Mouse (Mus musculus) forebrain, postnatal 0 days (tissue): Measurements from ENCODE around the gene Cdc42se1. TPM values are rescaled to one million over a fixed set of nuclear protein-coding genes. Genes with fewer than 3 reads are reported as not detected.

ENCODE experiments used
- ATAC-seq: fragments of 200-750 bp; cut with Nextera tagmentation; 2 replicates; pipeline ENCODE4 v1.8.0; 2017; ENCODE audit warnings: mild to moderate bottlenecking, moderate library complexity
- DNase-seq: peaks from one replicate; pipeline ENCODE4 v3.0.0-alpha.2; 2015
- H3K27ac ChIP-seq: fragments of 300-500 bp; sonication (generic); 2 replicates; pipeline ENCODE4 v1.5.1; 2014; ENCODE audit warnings: low read depth, mild to moderate bottlenecking, antibody characterized with exemption, low read length, moderate library complexity, mixed read lengths
- H3K27me3 ChIP-seq: fragments of 300-500 bp; sonication (generic); 2 replicates; pipeline ENCODE4 v1.6.1; 2014; ENCODE audit warnings: mild to moderate bottlenecking, low read length, mixed read lengths; ENCODE audit not compliant: insufficient read depth
- H3K36me3 ChIP-seq: fragments of 300-500 bp; sonication (generic); 2 replicates; pipeline ENCODE4 v1.6.1; 2014; ENCODE audit warnings: mild to moderate bottlenecking, moderate library complexity; ENCODE audit not compliant: insufficient read depth
- H3K4me1 ChIP-seq: fragments of 300-500 bp; sonication (generic); 2 replicates; pipeline ENCODE4 v1.6.1; 2014; ENCODE audit warnings: antibody characterized with exemption; ENCODE audit not compliant: insufficient read depth
- H3K4me2 ChIP-seq: fragments of 300-500 bp; sonication (generic); 2 replicates; pipeline ENCODE4 v1.6.1; 2014; ENCODE audit warnings: low read depth, mild to moderate bottlenecking, moderate library complexity
- H3K4me3 ChIP-seq: fragments of 300-500 bp; sonication (generic); 2 replicates; pipeline ENCODE4 v1.5.1; 2014; ENCODE audit warnings: low read depth, low read length, mixed read lengths
- H3K9ac ChIP-seq: fragments of 300-500 bp; sonication (generic); 2 replicates; pipeline ENCODE4 v1.6.1; 2014; ENCODE audit warnings: mild to moderate bottlenecking
- H3K9me3 ChIP-seq: fragments of 300-500 bp; sonication (generic); 2 replicates; pipeline ENCODE4 v1.6.1; 2016; ENCODE audit warnings: low read length
- CTCF ChIP-seq: sonication (generic); IDR thresholded peaks from 2 replicates; pipeline ENCODE4 v1.5.1; 2016; ENCODE audit warnings: antibody characterized with exemption, control low read depth, low read depth
- WGBS: fragments of 180-500 bp; shearing (Covaris S2); extraction: QIAGEN DNeasy Blood & Tissue Kit; methylation state at CpG from one replicate; pipeline ENCODE4 v1.1.7; 2014; 5-methylcytosine and 5-hydroxymethylcytosine counted together
- polyA plus RNA-seq: library from polyadenylated mRNA; unstranded; fragments of >200 nt; fragmentation: Nextera tagmentation; extraction: Ambion mirVana; gene quantifications from 2 replicates; pipeline ENCODE4 v1.2.1, GENCODE M21; 2015
- total RNA-seq: library from RNA; depleted of rRNA; stranded (reverse); fragments of >200 nt; gene quantifications from 2 replicates; pipeline ENCODE4 v1.2.3, GENCODE M21; 2014

Gene Cdc42se1
- total and polyA plus RNA-seq, 2 experiments from 2014 or later: 54.2 to 68.0 TPM

DNA sequence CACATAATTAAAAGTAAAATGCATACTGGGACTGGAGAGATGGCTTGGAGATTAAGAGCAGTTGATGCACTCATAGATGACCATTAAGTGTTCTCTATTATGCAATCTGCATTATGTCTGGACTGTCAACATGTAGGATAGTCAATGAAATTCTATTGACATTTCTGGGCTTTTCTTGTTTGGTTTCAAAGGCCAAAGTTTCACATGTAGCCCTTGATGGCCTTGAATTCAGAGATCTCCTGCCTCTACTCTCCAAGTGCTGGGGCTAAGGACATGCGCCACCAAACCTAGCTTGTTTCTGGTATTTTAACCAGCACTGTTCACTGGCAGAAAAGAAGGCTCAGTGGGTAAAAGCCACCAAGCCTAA, 14.9 kb upstream of the Cdc42se1 start:
- Histone ChIP-seq H3K27me3 (no peaks in the 10 kb centered on the region), H3K36me3 (peaks cover 11% of the 10 kb centered on the region), H3K9ac (no peak overlapping the region), H3K4me2 (no peak overlapping the region), H3K9me3 (no peaks in the 10 kb centered on the region), H3K4me3 (no peak overlapping the region), H3K4me1 (peaks cover 6% of the 10 kb centered on the region; the same call in 1 of the 2 replicates), H3K27ac (no peak overlapping the region)
- ATAC-seq (no peak), DNase-seq (no peak)
- TF ChIP-seq CTCF: no peak
- 100% methylated on average over 1 of the region's 1 CpGs for WGBS

- TF ChIP-seq CTCF: no peak
- Histone ChIP-seq H3K27me3 (no peaks in the 10 kb centered on the region), H3K4me2 (peak overlapping the region; percentile 74), H3K9me3 (no peaks in the 10 kb centered on the region), H3K4me1 (peaks cover 6% of the 10 kb centered on the region; the same call in 1 of the 2 replicates), H3K36me3 (peaks cover 35% of the 10 kb centered on the region), H3K4me3 (peak overlapping the region; percentile 73), H3K9ac (peak overlapping the region; percentile 83), H3K27ac (peak overlapping the region; percentile 96)
- WGBS: 18% methylated on average over 4 of the region's 4 CpGs
- DNase-seq (no peak), ATAC-seq (peak; percentile 8; the same call in 1 of the 2 replicates)
These were observed 11.8 kb upstream of the Cdc42se1 start for GRCm38 (mm10) chr3:95216655-95217254.

DNA sequence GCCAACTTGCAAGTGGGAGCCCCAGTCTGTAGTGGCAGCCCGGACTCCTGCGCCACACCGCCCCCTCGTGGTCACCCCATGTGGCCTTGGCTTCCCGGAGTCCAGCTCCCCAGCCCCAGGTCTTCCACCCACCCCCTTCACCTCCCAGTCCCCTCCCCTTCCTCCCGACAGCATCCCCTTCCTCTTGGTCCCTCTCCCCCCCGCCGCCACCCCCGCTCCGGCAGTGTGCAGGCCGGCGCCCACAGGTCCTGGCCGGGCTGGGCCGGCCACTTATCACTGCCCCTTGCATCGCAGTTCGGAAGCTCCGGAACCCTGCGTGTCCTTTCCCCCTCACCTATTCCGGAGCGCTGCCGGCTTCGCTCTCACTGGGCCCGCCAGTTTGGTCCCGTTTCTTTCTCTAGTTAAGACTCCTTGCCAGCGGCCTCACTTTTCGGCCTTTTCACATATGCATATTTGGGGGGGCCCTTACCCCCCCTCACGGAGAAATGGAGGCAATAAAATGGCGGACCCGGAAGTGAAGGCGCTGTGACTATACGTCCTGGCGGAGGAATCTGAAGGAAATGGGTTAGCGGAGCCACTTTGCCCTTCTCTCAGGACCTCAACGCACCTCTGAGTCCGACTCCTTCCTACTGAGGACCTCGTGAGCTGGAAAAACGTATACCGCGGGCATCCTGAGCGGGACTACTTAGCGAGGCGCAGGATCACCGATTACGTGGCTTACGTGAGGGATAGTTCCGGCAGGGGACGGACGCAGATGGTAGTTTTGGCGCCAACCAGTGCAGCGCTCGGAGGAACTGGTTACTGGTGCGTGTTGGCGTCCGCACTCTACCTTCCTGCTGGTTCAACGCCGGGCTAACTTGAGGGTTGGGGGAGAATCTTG, 11.0 kb upstream of the Cdc42se1 start, which contains the start of gene Gabpb2:
TSS of gene Gabpb2 (minus strand) at position 662 of the 880 bp plus-strand sequence.
- no peaks in the 10 kb centered on the region for H3K9me3 ChIP-seq
- ATAC-seq (peak; percentile 84), DNase-seq (peak; percentile 93)
- TF ChIP-seq CTCF: peak; percentile 77
- peak within 1 kb of the TSS; percentile 74 for H3K4me2 ChIP-seq
- H3K9ac ChIP-seq: peak within 1 kb of the TSS; percentile 83
- peaks cover 35% of the 10 kb centered on the region for H3K36me3 ChIP-seq
- peak within 1 kb of the TSS; percentile 73 for H3K4me3 ChIP-seq
- peak within 1 kb of the TSS; percentile 96 for H3K27ac ChIP-seq
- peaks cover 6% of the 10 kb centered on the region; the same call in 1 of the 2 replicates for H3K4me1 ChIP-seq
- WGBS: under 1% methylated on average over 56 of the region's 56 CpGs
- H3K27me3 ChIP-seq: no peaks in the 10 kb centered on the region

- DNase-seq: no peak
- Histone ChIP-seq H3K9me3 (no peaks in the 10 kb centered on the region), H3K4me3 (0 out of 2 replicates have a peak overlapping the region, but pooled peaks have one; percentile 73), H3K4me1 (peaks cover 6% of the 10 kb centered on the region; the same call in 1 of the 2 replicates), H3K9ac (peak overlapping the region; percentile 83; the same call in 1 of the 2 replicates), H3K27ac (peak overlapping the region; percentile 96; the same call in 1 of the 2 replicates), H3K36me3 (peaks cover 40% of the 10 kb centered on the region), H3K27me3 (no peaks in the 10 kb centered on the region), H3K4me2 (peak overlapping the region; percentile 74)
- no peak for ATAC-seq
- TF ChIP-seq CTCF: no peak
- WGBS: 83% methylated on average over 6 of the region's 6 CpGs
These were observed 9.9 kb upstream of the Cdc42se1 start for GRCm38 (mm10) chr3:95218466-95219137.

DNA sequence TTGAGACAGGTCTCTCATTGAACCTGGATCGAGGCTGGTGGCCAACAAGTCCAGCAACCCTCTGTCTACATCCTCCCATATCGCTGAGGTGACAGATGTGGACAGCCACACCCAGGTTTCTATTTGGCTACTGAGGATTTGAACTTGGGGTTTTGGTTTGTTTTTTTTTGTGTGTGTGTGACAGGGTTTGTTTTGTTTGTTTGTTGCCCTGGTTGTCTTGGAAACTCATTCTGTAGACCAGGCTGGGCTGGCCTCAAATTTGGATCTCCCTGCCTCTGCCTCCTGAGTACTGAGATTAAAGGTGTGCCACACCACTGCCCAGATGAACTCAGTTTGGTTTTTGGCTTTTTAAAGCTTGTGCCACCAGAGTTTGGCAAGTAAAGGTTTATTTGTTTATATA, 5.5 kb upstream of the Cdc42se1 start:
- Histone ChIP-seq H3K27ac (no peak overlapping the region), H3K27me3 (no peaks in the 10 kb centered on the region), H3K9me3 (no peaks in the 10 kb centered on the region), H3K4me1 (peaks cover 16% of the 10 kb centered on the region), H3K4me2 (no peak overlapping the region), H3K4me3 (no peak overlapping the region), H3K36me3 (peaks cover 47% of the 10 kb centered on the region), H3K9ac (no peak overlapping the region)
- DNase-seq (no peak), ATAC-seq (no peak)
- TF ChIP-seq CTCF: no peak
- WGBS: 96% methylated on average over 2 of the region's 2 CpGs

DNA sequence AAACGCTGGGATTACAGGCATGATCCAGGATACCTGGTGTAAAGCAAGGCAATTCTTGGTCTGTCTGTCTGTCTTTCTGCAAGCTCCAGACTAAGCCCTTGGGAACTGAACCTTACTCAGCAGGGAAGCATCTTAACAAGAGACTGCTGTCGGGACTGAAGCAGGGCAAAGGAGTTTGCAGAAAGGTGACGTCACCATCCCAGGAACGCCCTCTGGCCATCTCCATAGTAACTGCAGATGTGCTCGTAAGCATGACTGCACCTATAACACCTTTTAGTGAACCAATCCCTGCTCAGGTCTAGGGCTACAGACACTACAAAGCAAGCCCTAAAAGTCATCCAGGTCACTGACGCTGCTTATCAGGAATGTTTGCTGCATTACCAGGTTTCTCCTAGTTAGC, 4.2 kb upstream of the Cdc42se1 start:
- H3K4me1 ChIP-seq: peaks cover 16% of the 10 kb centered on the region
- WGBS: 8% methylated on average over 6 of the region's 6 CpGs
- H3K4me3 ChIP-seq: 0 out of 2 replicates have a peak overlapping the region, but pooled peaks have one; percentile 5
- DNase-seq (no peak), ATAC-seq (no peak)
- TF ChIP-seq CTCF: no peak
- H3K27ac ChIP-seq: no peak overlapping the region
- H3K9ac ChIP-seq: no peak overlapping the region
- no peaks in the 10 kb centered on the region for H3K27me3 ChIP-seq
- peaks cover 38% of the 10 kb centered on the region for H3K36me3 ChIP-seq
- no peaks in the 10 kb centered on the region for H3K9me3 ChIP-seq
- H3K4me2 ChIP-seq: peak overlapping the region; percentile 33; the same call in 1 of the 2 replicates
